Mouse (Mus musculus): Measurements from ENCODE around the gene Bmpr1b.

GRCm38 (mm10) chr3:141872337-141873042, 296.7 kb downstream of the Bmpr1b start:
- no peak for TF ChIP-seq POLR2A (IDR thresholded peaks at IDR 0.05; ENCODE audit: control insufficient read depth, extremely low read depth, insufficient read depth, low read length, poor library complexity)
- no peak for TF ChIP-seq CTCF (IDR thresholded peaks at IDR 0.05; ENCODE audit: borderline replicate concordance, control insufficient read depth, extremely low read depth, insufficient read depth, low read length, poor library complexity)
